Mouse (Mus musculus): ENCODE measurements around the gene Ciz1.

DNA sequence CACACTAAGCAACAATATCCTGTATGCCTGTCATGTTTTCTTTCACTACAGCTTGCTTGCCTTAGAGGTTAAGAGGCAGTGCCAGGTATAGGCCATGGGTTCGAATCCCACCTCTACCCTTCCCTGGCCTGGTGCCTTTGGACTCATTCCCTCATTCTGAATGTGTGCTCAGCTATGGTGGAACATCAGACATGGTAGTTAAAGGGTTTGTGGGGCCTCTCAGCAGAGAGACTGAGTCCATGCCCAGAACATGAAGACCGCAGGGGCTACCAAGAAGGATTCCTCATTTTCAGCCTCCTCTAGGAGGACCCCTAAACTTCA is 8.8 kb upstream of the Ciz1 start:
- TF ChIP-seq POLR2A (IDR thresholded peaks at IDR 0.05; ENCODE audit: low read depth, low read length) (no peak), CTCF (IDR thresholded peaks at IDR 0.05; ENCODE audit: extremely low read depth, insufficient read length, insufficient replicate concordance, low read depth, low read length) (no peak)
